Mouse (Mus musculus): ENCODE results near the gene Ccdc106. TPM values are rescaled to one million over a fixed set of nuclear protein-coding genes. Genes with fewer than 3 reads are reported as not detected.
"Not testable (repeated sequence)": the region's sequence is repeated elsewhere in the genome, so short reads cannot be mapped to it uniquely, and the experiment has no call there.

The Ccdc106 gene
- total RNA-seq, 4 experiments from 2014 or later: 0.22 TPM; not detected in 3

GRCm38 (mm10) chr7:5015118-5016001, 5.0 kb upstream of the Ccdc106 start, which contains the start of gene Gm44973:
Gene Gm44973 (plus strand): TSS chr7:5015496.
- DNase-seq (ENCODE audit: low spot score): peak; percentile 92

- no peak for DNase-seq (ENCODE audit: low spot score)
Measured at GRCm38 (mm10) chr7:5016057-5016456, 4.3 kb upstream of the Ccdc106 start.

- DNase-seq (ENCODE audit: low spot score): no peak
Measured at GRCm38 (mm10) chr7:5016920-5017319, 3.4 kb upstream of the Ccdc106 start.

- DNase-seq (ENCODE audit: low spot score): no peak
Measured at GRCm38 (mm10) chr7:5017352-5017751, 3.0 kb upstream of the Ccdc106 start.

- no peak for DNase-seq (ENCODE audit: low spot score)
Measured at GRCm38 (mm10) chr7:5017931-5018330, 2.4 kb upstream of the Ccdc106 start.

GRCm38 (mm10) chr7:5019576-5019975, 777 bp upstream of the Ccdc106 start:
- not testable (repeated sequence) for DNase-seq (ENCODE audit: low spot score)

GRCm38 (mm10) chr7:5020685-5021084, 332 bp downstream of the Ccdc106 start:
- no peak for DNase-seq (ENCODE audit: low spot score)

- no peak for DNase-seq (ENCODE audit: low spot score)
Measured at GRCm38 (mm10) chr7:5021197-5021596, 844 bp downstream of the Ccdc106 start.

- DNase-seq (ENCODE audit: low spot score): no peak
Measured at GRCm38 (mm10) chr7:5029543-5029942, 9.2 kb downstream of the Ccdc106 start.

- no peak for DNase-seq (ENCODE audit: low spot score)
Measured at GRCm38 (mm10) chr7:5029946-5030345, 9.6 kb downstream of the Ccdc106 start.

GRCm38 (mm10) chr7:5030554-5031275, 10.4 kb downstream of the Ccdc106 start:
- DNase-seq (ENCODE audit: low spot score): no peak

- no peak for DNase-seq (ENCODE audit: low spot score)
Measured at GRCm38 (mm10) chr7:5031496-5031895, 11.1 kb downstream of the Ccdc106 start.

GRCm38 (mm10) chr7:5033818-5034217, 13.5 kb downstream of the Ccdc106 start, which contains the start of gene 4632433K11Rik:
Gene 4632433K11Rik (plus strand): TSS chr7:5034118.
- DNase-seq (ENCODE audit: low spot score): no peak

GRCm38 (mm10) chr7:5035628-5036027, 15.3 kb downstream of the Ccdc106 start:
- no peak for DNase-seq (ENCODE audit: low spot score)

- no peak for DNase-seq (ENCODE audit: low spot score)
Measured at GRCm38 (mm10) chr7:5036136-5036535, 15.8 kb downstream of the Ccdc106 start.

- no peak for DNase-seq (ENCODE audit: low spot score)
Measured at GRCm38 (mm10) chr7:5037026-5037425, 16.7 kb downstream of the Ccdc106 start.

GRCm38 (mm10) chr7:5037467-5037866, 17.1 kb downstream of the Ccdc106 start:
- DNase-seq (ENCODE audit: low spot score): no peak

- peak; percentile 94 for DNase-seq (ENCODE audit: low spot score)
Measured at GRCm38 (mm10) chr7:5038109-5038732, 17.9 kb downstream of the Ccdc106 start, which contains the start of gene Zfp784. Gene Zfp784 (minus strand): TSS chr7:5038446.

GRCm38 (mm10) chr7:5038940-5039339, 18.6 kb downstream of the Ccdc106 start:
- DNase-seq (ENCODE audit: low spot score): no peak

GRCm38 (mm10) chr7:5044981-5045380, 24.6 kb downstream of the Ccdc106 start:
- no peak for DNase-seq (ENCODE audit: low spot score)

- no peak for DNase-seq (ENCODE audit: low spot score)
Measured at GRCm38 (mm10) chr7:5046112-5046511, 25.8 kb downstream of the Ccdc106 start.

GRCm38 (mm10) chr7:5047313-5047712, 27.0 kb downstream of the Ccdc106 start:
- DNase-seq (ENCODE audit: low spot score): peak; percentile 41

Measured in heart, adult 8-10 months (tissue).